Mouse (Mus musculus) myocyte (in vitro differentiated cells): ENCODE measurements around the gene Aebp2.

ENCODE experiments used
- CEBPB ChIP-seq: IDR thresholded peaks from 2 replicates; pipeline ENCODE4 v1.6.1; 2011; ENCODE audit warnings: mild to moderate bottlenecking, moderate library complexity; ENCODE audit not compliant: poor library complexity, insufficient read depth, severe bottlenecking
- MAX ChIP-seq: IDR thresholded peaks from one replicate; pipeline ENCODE4 v1.6.1; 2011; ENCODE audit warnings: low read depth, mild to moderate bottlenecking, control low read depth
- MYOD1 ChIP-seq, 3 experiments: IDR thresholded peaks; one replicate each; pipeline ENCODE4 v1.6.1; 2011; ENCODE audit warnings: control low read depth in 2 of 3, low read depth in 2 of 3, mild to moderate bottlenecking in 2 of 3, moderate library complexity in 1 of 3; ENCODE audit not compliant: insufficient read length in 2 of 3, control insufficient read depth in 1 of 3
- MYOG ChIP-seq, 3 experiments: IDR thresholded peaks; one replicate each; pipeline ENCODE4 v1.6.1; 2011; ENCODE audit warnings: control low read depth in 2 of 3, low read depth in 2 of 3, mild to moderate bottlenecking in 2 of 3; ENCODE audit not compliant: insufficient read length in 2 of 3, control insufficient read depth in 1 of 3, insufficient read depth in 1 of 3
- POLR2A ChIP-seq: IDR thresholded peaks from one replicate; pipeline ENCODE4 v1.6.1; 2011; ENCODE audit warnings: low read depth, mild to moderate bottlenecking, control low read depth, moderate library complexity; ENCODE audit not compliant: insufficient read length
- POLR2AphosphoS2 ChIP-seq: IDR thresholded peaks from one replicate; pipeline ENCODE4 v1.6.1; 2011; ENCODE audit warnings: low read depth, control low read depth; ENCODE audit not compliant: insufficient read length
- SRF ChIP-seq: IDR thresholded peaks from one replicate; pipeline ENCODE4 v1.6.1; 2011; ENCODE audit warnings: low read depth; ENCODE audit not compliant: control insufficient read depth, insufficient read length
- TCF12 ChIP-seq: IDR thresholded peaks from one replicate; pipeline ENCODE4 v1.6.1; 2011; ENCODE audit warnings: mild to moderate bottlenecking, control low read depth; ENCODE audit not compliant: poor library complexity, insufficient read depth, severe bottlenecking
- USF1 ChIP-seq: IDR thresholded peaks from one replicate; pipeline ENCODE4 v1.6.1; 2011; ENCODE audit warnings: low read depth, mild to moderate bottlenecking, control low read depth, moderate library complexity

- TF ChIP-seq POLR2A (no peak), MYOG (IDR thresholded peaks at IDR 0.05; ENCODE audit: control insufficient read depth in 1 of 3, insufficient read depth in 1 of 3, insufficient read length in 2 of 3, low read depth in 2 of 3) (no peak), CEBPB (no peak), POLR2AphosphoS2 (no peak), MYOD1 (IDR thresholded peaks at IDR 0.05; ENCODE audit: control insufficient read depth in 1 of 3, insufficient read length in 2 of 3, low read depth in 2 of 3) (no peak), USF1 (no peak), MAX (no peak), SRF (no peak), TCF12 (no peak)
These were observed 60.4 kb downstream of the Aebp2 start for GRCm38 (mm10) chr6:140682829-140683228.
